Comparison of ENCODE assay signal across 28 mouse cellular contexts in genomic region chr7:18978381-18978780, GRCm38 (mm10). TPM values are rescaled to one million over a fixed set of nuclear protein-coding genes. Genes with fewer than 3 reads are reported as not detected.
A peak's percentile ranks its signal among the peaks of the same experiment; 100 is the strongest.
DNase-seq lines count a peak whose midpoint lies in the region; ATAC-seq lines count a peak whose summit lies in the region.
"Had no signal": no experiment of that assay in that cellular context is flagged by ENCODE, and none has a peak within 500 bp of the region (broad histone marks: within the 10 kb centered on the region; RNA-seq: fewer than 3 reads in every experiment).

No protein-coding gene starts in this region.

- no peaks in the 10 kb centered on the region for H3K4me1 ChIP-seq in forebrain, embryonic 15.5 days
- no peaks in the 10 kb centered on the region for H3K4me1 ChIP-seq in forebrain, embryonic 10.5 days
- H3K4me1 ChIP-seq in limb, embryonic 10.5 days = no peaks in the 10 kb centered on the region
- H3K4me1 ChIP-seq: embryonic facial prominence, embryonic 13.5 days; heart, embryonic 10.5 days; liver, embryonic 15.5 days had no signal

- no peaks in the 10 kb centered on the region for H3K27me3 ChIP-seq in forebrain, embryonic 15.5 days
- no peaks in the 10 kb centered on the region for H3K27me3 ChIP-seq in forebrain, embryonic 10.5 days (ENCODE audit: poor library complexity, severe bottlenecking)
- H3K27me3 ChIP-seq in limb, embryonic 10.5 days (ENCODE audit: low read depth, poor library complexity, severe bottlenecking) = 0 out of 2 replicates have a peak, but pooled peaks cover 3% of the 10 kb centered on the region

- no peak overlapping the region for H3K4me3 ChIP-seq in forebrain, embryonic 15.5 days
- H3K4me3 ChIP-seq in forebrain, embryonic 10.5 days = no peak overlapping the region
- H3K4me3 ChIP-seq in limb, embryonic 10.5 days = no peak overlapping the region
- H3K4me3 ChIP-seq: embryonic facial prominence, embryonic 13.5 days; heart, embryonic 10.5 days; liver, embryonic 15.5 days had no signal

- 71% methylated on average over 9 of the region's 9 CpGs for WGBS in forebrain, embryonic 15.5 days
- 90% methylated on average over 9 of the region's 9 CpGs for WGBS in forebrain, embryonic 10.5 days
- 93% methylated on average over 9 of the region's 9 CpGs for WGBS in limb, embryonic 10.5 days

- no peaks in the 10 kb centered on the region for H3K9me3 ChIP-seq in forebrain, embryonic 15.5 days
- H3K9me3 ChIP-seq in forebrain, embryonic 10.5 days = no peaks in the 10 kb centered on the region
- no peaks in the 10 kb centered on the region for H3K9me3 ChIP-seq in limb, embryonic 10.5 days (replicated peaks)
- H3K9me3 ChIP-seq: embryonic facial prominence, embryonic 13.5 days; heart, embryonic 10.5 days; liver, embryonic 15.5 days had no signal

- ATAC-seq in forebrain, embryonic 15.5 days (replicated peaks) = peak; percentile 68
- ATAC-seq: hindbrain, embryonic 16.5 days; intestine, postnatal 0 days; midbrain, embryonic 16.5 days; Patski had no signal

- no peak for DNase-seq in forebrain, embryonic 10.5 days (ENCODE audit: extremely low spot score, low spot score)
- DNase-seq in 416B (ENCODE audit: low read depth) = peak; percentile 57
- peak; percentile 14 for DNase-seq in NIH3T3 (ENCODE audit: low read depth)
- DNase-seq in layer of hippocampus, adult 9-11 months = peak; percentile 79
- no peak for DNase-seq in c-Kit-positive CD71-positive TER-119-positive erythroid progenitor cells, embryonic 14.5 days (ENCODE audit: low spot score)
- DNase-seq in limb, embryonic 10.5 days (ENCODE audit: low spot score) = no peak
- DNase-seq: adrenal gland, postnatal 36 days; cerebellum, adult 18-20 months; cerebellum, postnatal 25 days; gastrocnemius, postnatal 10 days; kidney, postnatal 25 days; left cerebral cortex, postnatal 4 days; liver; thymus, postnatal 25 days had no signal

- H3K9ac ChIP-seq in forebrain, embryonic 15.5 days (replicated peaks) = no peak overlapping the region
- H3K9ac ChIP-seq: embryonic facial prominence, embryonic 13.5 days; liver, embryonic 15.5 days had no signal

- no peak overlapping the region for H3K4me2 ChIP-seq in forebrain, embryonic 15.5 days (replicated peaks)
- H3K4me2 ChIP-seq: embryonic facial prominence, embryonic 13.5 days; liver, embryonic 15.5 days had no signal

- H3K27ac ChIP-seq in forebrain, embryonic 15.5 days (replicated peaks) = 0 out of 2 replicates have a peak overlapping the region, but pooled peaks have one; percentile 52
- H3K27ac ChIP-seq in forebrain, embryonic 10.5 days = no peak overlapping the region
- no peak overlapping the region for H3K27ac ChIP-seq in limb, embryonic 10.5 days
- H3K27ac ChIP-seq: embryonic facial prominence, embryonic 13.5 days; heart, embryonic 10.5 days; liver, embryonic 15.5 days; macrophage had no signal

- H3K36me3 ChIP-seq in forebrain, embryonic 15.5 days = no peaks in the 10 kb centered on the region
- no peaks in the 10 kb centered on the region for H3K36me3 ChIP-seq in forebrain, embryonic 10.5 days (replicated peaks)
- no peaks in the 10 kb centered on the region for H3K36me3 ChIP-seq in limb, embryonic 10.5 days
- H3K36me3 ChIP-seq: embryonic facial prominence, embryonic 13.5 days; heart, embryonic 10.5 days; liver, embryonic 15.5 days had no signal

RNA-seq across cellular contexts. Expression of gene Nanos2, which starts 8.8 kb away (rescaled TPM):
- polyA plus RNA-seq in forebrain, embryonic 15.5 days (2015; fragmentation: Nextera tagmentation; extraction: Ambion mirVana) = 0.60 and 1.2 TPM in 2 replicates
- polyA plus RNA-seq in forebrain, embryonic 10.5 days (2016; fragmentation: Nextera tagmentation; extraction: Ambion mirVana) = 0.15 TPM in 1 of 2 replicates, not detected in the other
- polyA plus RNA-seq in limb, embryonic 10.5 days (2016; fragmentation: Nextera tagmentation; extraction: Ambion mirVana) = not detected in 2 replicates
- polyA plus RNA-seq: embryonic facial prominence, embryonic 13.5 days; heart, embryonic 10.5 days; heart, postnatal 0 days; intestine, postnatal 0 days; kidney, embryonic 14.5 days; liver, embryonic 15.5 days; lung, embryonic 16.5 days; macrophage; Patski; stomach, embryonic 14.5 days had no signal

RNA-seq across cellular contexts. Expression of gene Mypop, which starts 12.7 kb away (rescaled TPM):
- polyA plus RNA-seq in forebrain, embryonic 15.5 days (2015; fragmentation: Nextera tagmentation; extraction: Ambion mirVana) = 4.4 and 5.5 TPM in 2 replicates
- polyA plus RNA-seq in forebrain, embryonic 10.5 days (2016; fragmentation: Nextera tagmentation; extraction: Ambion mirVana) = 3.9 and 4.4 TPM in 2 replicates
- 3.4 and 4.0 TPM in 2 replicates for polyA plus RNA-seq in limb, embryonic 10.5 days (2016; fragmentation: Nextera tagmentation; extraction: Ambion mirVana)

RNA-seq across cellular contexts. Expression of gene Irf2bp1, which starts 25.5 kb away (rescaled TPM):
- polyA plus RNA-seq in forebrain, embryonic 15.5 days (2015; fragmentation: Nextera tagmentation; extraction: Ambion mirVana) = 35.4 and 36.7 TPM in 2 replicates
- 21.3 and 22.1 TPM in 2 replicates for polyA plus RNA-seq in forebrain, embryonic 10.5 days (2016; fragmentation: Nextera tagmentation; extraction: Ambion mirVana)
- 30.8 and 34.4 TPM in 2 replicates for polyA plus RNA-seq in limb, embryonic 10.5 days (2016; fragmentation: Nextera tagmentation; extraction: Ambion mirVana)

RNA-seq across cellular contexts. Expression of gene Foxa3, which starts 45.0 kb away (rescaled TPM):
- polyA plus RNA-seq in forebrain, embryonic 15.5 days (2015; fragmentation: Nextera tagmentation; extraction: Ambion mirVana) = 0.18 TPM in 1 of 2 replicates, not detected in the other
- polyA plus RNA-seq in forebrain, embryonic 10.5 days (2016; fragmentation: Nextera tagmentation; extraction: Ambion mirVana) = not detected in 2 replicates
- not detected in 2 replicates for polyA plus RNA-seq in limb, embryonic 10.5 days (2016; fragmentation: Nextera tagmentation; extraction: Ambion mirVana)
- polyA plus RNA-seq: heart, postnatal 0 days; hindbrain, embryonic 16.5 days; kidney, embryonic 14.5 days; macrophage; midbrain, embryonic 16.5 days; neural tube, embryonic 14.5 days had no signal

RNA-seq across cellular contexts. Expression of gene Sympk, which starts 45.8 kb away (rescaled TPM):
- polyA plus RNA-seq in forebrain, embryonic 15.5 days (2015; fragmentation: Nextera tagmentation; extraction: Ambion mirVana) = 34.8 and 35.4 TPM in 2 replicates
- polyA plus RNA-seq in forebrain, embryonic 10.5 days (2016; fragmentation: Nextera tagmentation; extraction: Ambion mirVana) = 41.2 and 46.3 TPM in 2 replicates
- 50.4 and 54.6 TPM in 2 replicates for polyA plus RNA-seq in limb, embryonic 10.5 days (2016; fragmentation: Nextera tagmentation; extraction: Ambion mirVana)

Comparison
In these comparisons a context has a peak if more than half of its experiments do, and no peak if none do; other contexts are left out.
1. DNase-seq: peak in 416B (single experiment), NIH3T3 (single experiment) and layer of hippocampus, adult 9-11 months (single experiment); none in forebrain, embryonic 10.5 days (single experiment), c-Kit-positive CD71-positive TER-119-positive erythroid progenitor cells, embryonic 14.5 days (single experiment) and limb, embryonic 10.5 days (single experiment).